Mouse (Mus musculus) limb, embryonic 14.5 days (tissue): ENCODE measurements around the gene Acp5. TPM values are rescaled to one million over a fixed set of nuclear protein-coding genes. Genes with fewer than 3 reads are reported as not detected.
A peak's percentile ranks its signal among the peaks of the same experiment; 100 is the strongest.

Experiments
- ATAC-seq: fragments of 200-750 bp; cut with Nextera tagmentation; 2 replicates; pipeline ENCODE4 v1.8.0; 2017; ENCODE audit warnings: low read depth, moderate number of reproducible peaks, moderate TSS enrichment; ENCODE audit not compliant: low FRiP score
- DNase-seq: peaks from one replicate; pipeline ENCODE4 v3.0.0-alpha.2; 2015; ENCODE audit warnings: low spot score
- H3K27ac ChIP-seq: fragments of 300-500 bp; sonication (generic); replicated peaks from 2 replicates; pipeline ENCODE4 v1.5.1; 2014; ENCODE audit warnings: low read depth, mild to moderate bottlenecking, low read length, moderate library complexity, mixed read lengths
- H3K27me3 ChIP-seq: fragments of 300-500 bp; sonication (generic); 2 replicates; pipeline ENCODE4 v1.6.1; 2014; ENCODE audit warnings: low read length, mixed read lengths; ENCODE audit not compliant: control insufficient read depth, insufficient read depth
- H3K36me3 ChIP-seq: fragments of 300-500 bp; sonication (generic); 2 replicates; pipeline ENCODE4 v1.6.1; 2014; ENCODE audit warnings: mild to moderate bottlenecking, low read length, moderate library complexity, mixed read lengths; ENCODE audit not compliant: control insufficient read depth, insufficient read depth
- H3K4me1 ChIP-seq: fragments of 300-500 bp; sonication (generic); 2 replicates; pipeline ENCODE4 v1.6.1; 2014; ENCODE audit warnings: antibody characterized with exemption, low read length, mixed read lengths; ENCODE audit not compliant: control insufficient read depth, insufficient read depth
- H3K4me2 ChIP-seq: fragments of 300-500 bp; sonication (generic); replicated peaks from 2 replicates; pipeline ENCODE4 v1.6.1; 2014; ENCODE audit warnings: low read depth, mild to moderate bottlenecking, low read length, moderate library complexity; ENCODE audit not compliant: severe bottlenecking
- H3K4me3 ChIP-seq: fragments of 300-500 bp; sonication (generic); replicated peaks from 2 replicates; pipeline ENCODE4 v1.5.1; 2014; ENCODE audit warnings: low read length
- H3K9ac ChIP-seq: fragments of 300-500 bp; sonication (generic); 2 replicates; pipeline ENCODE4 v1.6.1; 2014; ENCODE audit warnings: mild to moderate bottlenecking, low read depth, low read length, moderate library complexity; ENCODE audit not compliant: severe bottlenecking
- H3K9me3 ChIP-seq: fragments of 300-500 bp; sonication (generic); 2 replicates; pipeline ENCODE4 v1.6.1; 2016; ENCODE audit warnings: low read length; ENCODE audit not compliant: control insufficient read depth
- POLR2A ChIP-seq: fragments of 200-500 bp; IDR thresholded peaks from 2 replicates; pipeline ENCODE4 v1.8.0; 2012; ENCODE audit warnings: inconsistent platforms, mild to moderate bottlenecking, moderate library complexity, borderline replicate concordance; ENCODE audit not compliant: insufficient read depth, insufficient read length; ENCODE audit errors: extremely low read depth
- WGBS: fragments of 180-500 bp; shearing (Covaris S2); extraction: QIAGEN DNeasy Blood & Tissue Kit; methylation state at CpG from one replicate; pipeline ENCODE4 v1.1.7; 2014; 5-methylcytosine and 5-hydroxymethylcytosine counted together
- polyA plus RNA-seq, 2 experiments: library from polyadenylated mRNA; depleted of rRNA in 1 of 2; stranded (reverse) in 1 of 2; unstranded in 1 of 2; fragments of >200 nt; fragmentation: Nextera tagmentation in 1 of 2; extraction: Ambion mirVana in 1 of 2; gene quantifications; 2 replicates each; pipeline versions ENCODE4 v1.2.1 to v1.2.3; 2012 to 2014

The Acp5 gene
- polyA plus RNA-seq, 2 experiments, result 21.6 to 23.6 TPM

GRCm38 (mm10) chr9:22099922-22100321 is 35.6 kb downstream of the Acp5 start:
- peaks cover 34% of the 10 kb centered on the region; the same call in 1 of the 2 replicates for H3K27me3 ChIP-seq
- whole genome bisulfite sequencing, result 2% methylated on average over 18 of the region's 18 CpGs
- 0 out of 2 replicates have a peak overlapping the region, but pooled peaks have one; percentile 15 for H3K4me2 ChIP-seq
- no peaks in the 10 kb centered on the region for H3K9me3 ChIP-seq
- H3K4me1 ChIP-seq, result no peaks in the 10 kb centered on the region
- no peak overlapping the region for H3K27ac ChIP-seq
- DNase-seq (no peak), ATAC-seq (no peak)
- no peak for TF ChIP-seq POLR2A
- no peaks in the 10 kb centered on the region for H3K36me3 ChIP-seq
- 0 out of 2 replicates have a peak overlapping the region, but pooled peaks have one; percentile 4 for H3K4me3 ChIP-seq
- H3K9ac ChIP-seq, result peak overlapping the region; percentile 21; the same call in 1 of the 2 replicates

GRCm38 (mm10) chr9:22098993-22099696 is 36.4 kb downstream of the Acp5 start, which contains the start of gene Cnn1:
Gene Cnn1 (plus strand): TSS chr9:22099216.
- no peaks in the 10 kb centered on the region for H3K36me3 ChIP-seq
- peaks cover 34% of the 10 kb centered on the region; the same call in 1 of the 2 replicates for H3K27me3 ChIP-seq
- ATAC-seq (no peak), DNase-seq (no peak)
- TF ChIP-seq POLR2A, result no peak
- peak within 1 kb of the TSS; percentile 21; the same call in 1 of the 2 replicates for H3K9ac ChIP-seq
- H3K9me3 ChIP-seq, result no peaks in the 10 kb centered on the region
- H3K27ac ChIP-seq, result no peak within 1 kb of the TSS
- H3K4me3 ChIP-seq, result peak within 1 kb of the TSS; percentile 8; the same call in 1 of the 2 replicates
- peak within 1 kb of the TSS; percentile 15; the same call in 1 of the 2 replicates for H3K4me2 ChIP-seq
- no peaks in the 10 kb centered on the region for H3K4me1 ChIP-seq
- WGBS, result 9% methylated on average over 14 of the region's 14 CpGs

- ATAC-seq (peak; percentile 62; the same call in 1 of the 2 replicates), DNase-seq (peak; percentile 78)
- Histone ChIP-seq H3K9ac (peak overlapping the region; percentile 58), H3K27me3 (peaks cover 29% of the 10 kb centered on the region; the same call in 1 of the 2 replicates), H3K4me2 (peak overlapping the region; percentile 55), H3K36me3 (no peaks in the 10 kb centered on the region), H3K4me3 (peak overlapping the region; percentile 31), H3K4me1 (no peaks in the 10 kb centered on the region), H3K9me3 (no peaks in the 10 kb centered on the region), H3K27ac (no peak overlapping the region)
- TF ChIP-seq POLR2A, result no peak
- WGBS, result 1% methylated on average over 24 of the region's 24 CpGs
These were observed 39.6 kb downstream of the Acp5 start for GRCm38 (mm10) chr9:22095854-22096307.

GRCm38 (mm10) chr9:22092746-22093145 is 42.8 kb downstream of the Acp5 start:
- H3K4me2 ChIP-seq, result no peak overlapping the region
- no peak overlapping the region for H3K27ac ChIP-seq
- H3K4me3 ChIP-seq, result no peak overlapping the region
- no peak overlapping the region for H3K9ac ChIP-seq
- H3K36me3 ChIP-seq, result no peaks in the 10 kb centered on the region
- no peak for ATAC-seq
- TF ChIP-seq POLR2A, result no peak
- WGBS, result 89% methylated on average over 6 of the region's 6 CpGs
- peaks cover 6% of the 10 kb centered on the region; the same call in 1 of the 2 replicates for H3K27me3 ChIP-seq
- H3K9me3 ChIP-seq, result no peaks in the 10 kb centered on the region
- no peak for DNase-seq
- no peaks in the 10 kb centered on the region for H3K4me1 ChIP-seq

GRCm38 (mm10) chr9:22089986-22090385 is 45.5 kb downstream of the Acp5 start:
- Histone ChIP-seq H3K9me3 (no peaks in the 10 kb centered on the region), H3K36me3 (no peaks in the 10 kb centered on the region), H3K27ac (no peak overlapping the region), H3K4me1 (peaks cover 5% of the 10 kb centered on the region), H3K9ac (no peak overlapping the region), H3K4me3 (no peak overlapping the region), H3K27me3 (no peaks in the 10 kb centered on the region), H3K4me2 (no peak overlapping the region)
- TF ChIP-seq POLR2A, result no peak
- WGBS, result 86% methylated on average over 7 of the region's 7 CpGs
- DNase-seq, result no peak
- no peak for ATAC-seq
